Mouse (Mus musculus) urinary bladder, adult 18-20 months (tissue): ENCODE data around the gene Rabgap1l.

ENCODE experiments used
- DNase-seq, 2 experiments: peaks; one replicate each; pipeline ENCODE4 v3.0.0; 2022; ENCODE audit warnings: low spot score in 2 of 2, mixed read lengths in 2 of 2

Gene Rabgap1l

DNA sequence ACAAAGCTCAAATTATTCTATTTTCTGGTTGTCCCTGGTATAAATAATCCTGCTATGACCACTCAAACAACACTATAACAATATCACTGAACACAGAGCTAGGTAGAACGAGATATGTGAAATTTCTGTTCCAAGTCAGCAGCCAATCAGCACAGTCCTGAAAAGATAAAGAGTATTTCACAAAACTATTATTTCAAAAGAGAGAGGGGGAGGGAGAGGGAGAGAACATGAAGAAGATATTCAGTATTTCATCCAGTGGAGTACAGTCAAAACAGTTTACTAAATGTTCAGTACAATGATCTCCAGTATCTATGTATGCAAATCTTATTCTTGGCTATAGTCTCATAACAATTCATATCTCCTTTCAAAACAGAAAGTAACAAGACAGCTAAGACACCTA, 5.1 kb downstream of the Rabgap1l start:
- no peak for DNase-seq

- DNase-seq, result no peak
These were observed 5.8 kb downstream of the Rabgap1l start for GRCm38 (mm10) chr1:160787164-160787563.

GRCm38 (mm10) chr1:160786571-160786970, 6.4 kb downstream of the Rabgap1l start:
- no peak for DNase-seq

DNA sequence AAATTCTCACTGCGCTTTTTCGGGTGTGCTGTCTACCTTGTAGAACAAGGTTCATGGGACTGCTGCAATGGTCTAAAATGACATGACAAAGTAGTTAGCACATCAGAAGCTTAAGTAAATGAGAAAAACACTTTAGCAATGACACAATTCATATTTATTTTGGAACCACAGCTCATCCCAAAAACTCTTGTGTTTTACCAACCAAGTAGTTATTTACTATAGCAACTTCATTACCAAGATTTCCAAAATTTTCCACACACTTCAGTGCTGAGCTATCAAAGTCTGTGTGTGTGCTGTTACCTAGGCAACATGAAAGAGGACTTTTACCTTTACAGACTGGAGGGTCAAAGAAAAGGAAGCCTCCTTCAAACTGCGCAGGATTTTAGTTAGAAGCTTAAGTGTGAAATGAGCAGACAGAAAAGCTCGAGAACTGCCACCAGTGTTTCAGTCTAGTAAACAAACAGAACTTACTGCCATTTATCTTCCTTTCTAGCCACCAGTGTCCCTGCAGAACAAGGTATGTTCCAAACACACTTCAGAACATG, 7.3 kb downstream of the Rabgap1l start:
- no peak for DNase-seq

DNA sequence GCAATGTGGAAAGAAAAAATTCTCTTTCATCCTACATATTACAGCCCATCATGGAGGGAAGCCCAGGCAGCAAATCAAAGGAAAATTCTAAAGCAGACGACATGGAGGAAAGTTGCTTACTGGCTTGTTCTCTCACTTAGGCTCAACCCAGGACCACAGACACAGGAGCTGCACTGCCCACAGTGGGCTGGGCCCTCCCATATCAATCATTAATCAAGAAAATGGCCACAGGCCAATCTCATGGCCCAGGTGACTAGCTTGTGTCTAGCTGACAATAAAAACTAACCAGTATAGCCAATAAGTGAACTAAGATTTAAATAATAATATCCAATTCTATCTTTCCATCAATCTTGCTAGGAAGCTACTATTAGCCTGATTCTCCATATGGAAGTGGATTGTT, 8.9 kb downstream of the Rabgap1l start:
- no peak for DNase-seq

DNA sequence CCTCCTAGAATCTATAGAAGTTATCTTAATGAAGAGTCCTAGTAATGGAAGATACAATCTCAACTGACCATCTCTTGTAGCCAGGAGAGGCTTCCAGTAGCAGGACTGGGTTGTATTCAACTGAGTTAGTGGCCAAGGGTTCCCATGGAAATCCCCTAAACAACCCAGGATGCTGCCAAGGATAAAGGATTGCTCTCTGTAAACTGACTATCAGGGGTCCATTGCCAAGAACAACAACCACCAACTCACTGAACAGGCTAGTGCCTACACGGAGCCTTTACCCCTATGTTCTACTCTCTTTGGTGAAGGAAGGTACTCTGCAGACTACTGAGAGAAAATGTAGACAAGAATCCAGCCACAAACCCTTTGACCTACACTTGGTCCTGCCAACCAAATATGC, 18.8 kb downstream of the Rabgap1l start:
- no peak for DNase-seq

DNA sequence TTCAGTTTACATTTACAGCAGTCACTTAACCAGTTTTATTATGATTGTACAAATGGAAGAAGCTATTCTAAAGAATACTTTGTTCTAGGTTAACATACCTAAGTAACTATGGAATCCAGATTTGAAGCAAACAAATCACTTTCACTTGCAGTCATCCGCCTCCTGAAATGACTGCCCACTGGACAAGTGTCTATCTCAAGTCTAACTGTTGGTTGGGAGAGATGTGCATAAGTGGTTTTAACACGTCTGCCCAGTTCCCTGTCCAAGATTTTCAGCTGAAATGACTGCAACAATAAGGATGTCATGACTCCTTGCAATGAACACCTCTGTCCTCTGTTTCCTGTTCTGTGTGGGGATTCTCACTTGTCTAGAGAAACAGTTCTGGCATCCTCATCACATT, 27.4 kb downstream of the Rabgap1l start:
- DNase-seq, result no peak

DNA sequence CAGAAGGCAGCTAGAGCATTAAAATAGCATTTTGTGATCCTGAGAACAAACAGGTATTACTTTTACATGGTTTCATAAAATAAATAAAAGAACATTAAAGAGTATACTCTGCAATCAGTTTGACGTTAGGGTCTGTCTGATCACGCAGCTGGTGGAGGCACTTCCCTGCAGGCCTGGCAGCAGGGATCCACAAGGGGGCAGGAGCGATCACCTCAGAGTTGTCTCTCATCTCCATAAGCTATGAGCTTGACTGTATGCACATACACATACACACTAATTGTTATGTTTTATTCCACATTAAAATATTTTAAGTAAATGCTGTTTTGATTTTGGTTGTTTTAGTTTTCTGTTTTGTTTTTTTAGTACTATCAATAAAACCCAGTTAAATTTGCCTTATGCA, 34.8 kb downstream of the Rabgap1l start:
- DNase-seq, result peak; percentile 27 to 47

DNA sequence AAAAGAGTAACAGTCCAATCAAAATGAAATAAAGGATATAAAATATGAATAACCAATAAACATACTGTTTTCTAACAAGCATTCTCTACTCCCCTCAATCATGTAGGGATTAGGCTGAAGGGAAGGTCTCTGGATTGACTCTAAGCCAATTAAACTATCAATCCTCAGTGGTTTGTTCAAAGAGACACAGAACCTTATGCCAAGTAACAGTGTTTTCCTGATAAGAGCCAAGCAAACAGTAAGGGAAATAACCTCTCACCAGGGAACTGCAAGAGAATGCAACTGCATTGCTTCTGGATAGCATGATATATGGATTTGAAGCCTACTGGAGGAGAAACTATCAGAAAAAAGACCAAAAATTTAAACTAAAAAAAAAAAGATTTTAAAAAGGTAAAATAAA, 37.7 kb downstream of the Rabgap1l start:
- DNase-seq, result no peak

GRCm38 (mm10) chr1:160750629-160751028, 42.4 kb downstream of the Rabgap1l start:
- DNase-seq, result no peak

DNA sequence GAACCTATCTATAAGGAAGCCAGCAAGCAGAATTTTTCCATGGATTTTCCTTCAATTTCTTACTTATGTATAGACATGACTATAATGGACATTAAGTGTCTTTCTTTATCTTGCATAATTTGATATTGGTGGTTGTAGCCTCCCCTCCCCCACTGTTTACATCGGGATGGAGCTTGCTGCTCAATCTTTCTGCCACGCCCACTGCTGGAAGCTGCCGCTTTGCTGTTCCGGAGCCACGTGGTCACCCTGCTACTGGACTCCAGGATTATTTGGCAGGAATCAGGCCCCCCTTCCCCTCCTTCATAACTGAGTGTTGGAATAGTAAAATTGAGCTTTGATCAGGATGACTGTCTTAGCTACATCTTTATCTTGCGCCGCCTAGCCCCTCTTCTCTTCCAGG, 46.2 kb downstream of the Rabgap1l start:
- DNase-seq, result no peak

GRCm38 (mm10) chr1:160745238-160745930, 47.6 kb downstream of the Rabgap1l start:
- no peak for DNase-seq

DNA sequence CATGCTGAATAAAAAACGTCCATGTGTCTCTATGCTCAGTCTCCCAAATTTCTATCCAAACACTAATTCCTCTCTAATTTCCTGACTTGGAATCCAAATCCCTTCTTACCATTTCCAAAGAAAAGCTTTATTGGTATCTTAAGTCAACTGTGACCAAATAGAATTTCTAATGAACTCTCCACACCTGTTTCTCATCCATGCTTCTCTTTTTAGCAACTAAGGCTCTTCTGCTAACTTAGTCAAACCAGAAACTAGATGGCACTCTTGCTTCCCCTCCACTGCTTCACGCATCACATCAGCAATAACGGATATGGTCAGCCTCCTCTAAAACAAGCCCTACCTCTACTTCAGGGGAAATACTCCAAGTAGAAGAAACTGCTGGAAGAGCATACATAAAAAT, 49.0 kb downstream of the Rabgap1l start:
- no peak for DNase-seq

- DNase-seq, result no peak
These were observed 49.8 kb downstream of the Rabgap1l start for GRCm38 (mm10) chr1:160743229-160743628.

GRCm38 (mm10) chr1:160740650-160741049, 52.4 kb downstream of the Rabgap1l start:
- DNase-seq, result no peak

DNA sequence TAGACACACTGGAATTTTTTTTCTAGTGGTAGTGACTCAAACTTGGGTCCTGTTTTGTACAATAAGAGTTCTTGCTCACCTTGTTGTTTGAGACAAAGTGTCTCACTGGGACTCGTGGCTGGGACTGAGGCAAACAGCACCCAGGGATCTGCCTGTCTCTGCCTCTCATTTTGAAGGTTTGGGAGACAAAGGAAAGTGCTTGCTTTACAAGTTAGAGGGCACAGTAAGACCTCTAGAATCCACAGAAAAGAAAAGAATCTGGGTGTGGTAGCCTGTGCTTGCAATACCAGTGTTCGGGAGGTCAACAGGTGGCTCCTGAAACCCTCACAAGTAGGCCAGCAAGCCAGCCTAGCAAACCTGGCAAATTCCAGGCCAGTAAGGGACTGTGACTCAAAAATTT, 58.3 kb downstream of the Rabgap1l start:
- DNase-seq, result no peak

GRCm38 (mm10) chr1:160729944-160730343, 63.1 kb downstream of the Rabgap1l start:
- no peak for DNase-seq

GRCm38 (mm10) chr1:160717742-160718141, 75.3 kb downstream of the Rabgap1l start:
- no peak for DNase-seq

- DNase-seq, result no peak
These were observed 78.3 kb downstream of the Rabgap1l start for GRCm38 (mm10) chr1:160714685-160715084.

GRCm38 (mm10) chr1:160713887-160714286, 79.1 kb downstream of the Rabgap1l start:
- no peak for DNase-seq

DNA sequence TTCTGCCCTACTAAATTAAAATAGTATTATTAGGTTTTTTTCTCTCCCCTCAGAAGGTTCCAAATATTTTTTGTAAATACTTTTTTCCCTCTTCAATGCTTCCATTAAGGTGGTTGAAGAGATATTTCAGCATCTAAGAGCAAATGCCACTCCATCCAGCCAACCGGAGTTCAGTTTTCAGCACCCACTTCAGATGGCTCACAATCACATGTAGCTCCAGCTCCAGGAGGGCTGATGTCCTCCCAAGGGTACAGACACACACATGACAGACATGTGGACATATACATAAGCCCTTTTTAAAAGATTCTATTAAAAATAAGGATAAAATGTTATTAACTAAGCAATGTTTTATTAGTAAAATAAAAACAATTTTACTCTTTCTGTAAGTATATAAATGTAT, 79.6 kb downstream of the Rabgap1l start:
- DNase-seq, result no peak

- no peak for DNase-seq
These were observed 82.5 kb downstream of the Rabgap1l start for GRCm38 (mm10) chr1:160710539-160710938.

DNA sequence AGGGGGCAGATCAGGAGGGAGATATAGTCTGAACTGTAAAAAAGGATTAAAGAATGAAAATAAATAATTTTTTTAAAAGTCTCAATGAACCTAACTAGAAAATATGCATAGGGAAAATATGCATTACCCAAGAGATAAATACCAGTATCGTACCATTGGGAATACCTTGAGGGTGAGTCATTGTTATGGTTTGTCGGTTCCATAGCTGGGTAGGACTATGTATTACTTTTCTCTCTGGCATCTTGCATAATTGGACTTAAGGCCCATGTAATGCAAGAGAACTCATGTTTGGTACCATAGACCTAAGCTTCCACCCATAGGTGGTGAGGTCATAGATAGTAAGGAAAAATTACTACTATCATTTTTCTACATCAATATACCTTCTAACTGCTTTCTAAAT, 88.4 kb downstream of the Rabgap1l start:
- no peak for DNase-seq

GRCm38 (mm10) chr1:160703813-160704212, 89.2 kb downstream of the Rabgap1l start:
- no peak for DNase-seq
